Comparison of ENCODE assay signal across 8 mouse cellular contexts in the genomic region with DNA sequence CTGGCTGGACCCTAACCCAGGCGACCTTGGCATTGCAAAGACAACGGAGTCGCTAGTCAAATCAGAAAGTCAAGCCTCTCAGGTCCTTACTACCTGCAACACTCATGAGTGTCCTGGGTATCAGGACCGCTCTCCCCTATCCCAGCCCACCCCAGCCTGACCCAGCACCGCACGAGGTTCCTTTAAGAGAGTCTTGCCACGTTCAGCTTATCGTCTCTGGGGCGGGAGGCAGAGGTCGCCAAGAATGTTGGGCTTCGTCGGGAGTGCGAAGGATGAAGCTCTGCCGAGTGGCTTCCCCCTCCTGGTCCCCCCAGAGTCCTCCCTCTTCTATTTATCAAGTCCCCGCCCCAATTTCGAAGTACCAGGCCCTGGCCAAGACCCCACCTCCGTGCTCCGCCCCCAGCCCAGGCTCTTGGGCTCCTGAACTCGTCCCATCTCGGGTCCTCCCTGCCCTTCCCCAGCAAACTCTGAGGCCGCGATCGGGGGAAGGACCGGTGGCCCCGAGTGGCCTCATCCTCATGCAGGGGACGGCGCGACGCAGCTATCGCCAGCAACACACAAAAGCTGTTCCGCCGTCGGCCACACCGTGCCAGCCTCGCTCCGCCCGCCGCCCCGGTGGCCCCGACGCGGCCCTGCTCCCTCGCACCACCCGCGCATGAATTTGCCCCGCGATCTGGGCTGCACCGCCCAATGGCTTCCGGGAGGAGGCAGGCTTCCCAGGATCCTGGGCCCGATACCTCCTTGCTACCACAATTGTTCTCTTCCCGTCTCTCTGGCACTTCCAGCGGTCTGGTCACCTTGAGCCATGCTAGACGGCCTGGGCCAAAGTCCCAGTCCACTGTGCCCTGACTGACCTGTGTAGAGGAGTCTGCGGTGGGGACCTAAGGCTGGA. TPM values are rescaled to one million over a fixed set of nuclear protein-coding genes. Genes with fewer than 3 reads are reported as not detected.
DNase-seq lines count a peak whose midpoint lies in the region; ATAC-seq and TF ChIP-seq lines count a peak whose summit lies in the region.

No protein-coding gene starts in this region.

- ATAC-seq in hindbrain, embryonic 15.5 days (ENCODE audit: low FRiP score, low read depth) = peak; percentile 71
- peak; percentile 29; the same call in 1 of the 2 replicates for ATAC-seq in limb, embryonic 12.5 days (ENCODE audit: insufficient number of reproducible peaks, insufficient read depth, low FRiP score, low TSS enrichment, low read depth)
- peak; percentile 68 for ATAC-seq in midbrain, postnatal 0 days (ENCODE audit: low FRiP score)

- H3K27me3 ChIP-seq in E14TG2a.4 (ENCODE audit: insufficient read depth, low read length) = peaks cover 64% of the 10 kb centered on the region
- H3K27me3 ChIP-seq in embryonic facial prominence, embryonic 10.5 days (replicated peaks; ENCODE audit: low read depth, poor library complexity, severe bottlenecking) = peaks cover 66% of the 10 kb centered on the region
- peaks cover 42% of the 10 kb centered on the region for H3K27me3 ChIP-seq in hindbrain, embryonic 15.5 days
- H3K27me3 ChIP-seq in limb, embryonic 12.5 days = peaks cover 63% of the 10 kb centered on the region
- peaks cover 32% of the 10 kb centered on the region for H3K27me3 ChIP-seq in midbrain, postnatal 0 days (ENCODE audit: insufficient read depth, low read length)

- WGBS in embryonic facial prominence, embryonic 10.5 days = 2% methylated on average over 54 of the region's 54 CpGs
- 3% methylated on average over 53 of the region's 54 CpGs for WGBS in hindbrain, embryonic 15.5 days
- WGBS in limb, embryonic 12.5 days = 2% methylated on average over 53 of the region's 54 CpGs
- WGBS in midbrain, postnatal 0 days = 2% methylated on average over 54 of the region's 54 CpGs

- DNase-seq in frontal cortex, postnatal 10 days (ENCODE audit: low spot score in 2 of 2) = peak; percentile 50 to 63
- no peak for DNase-seq in frontal cortex, postnatal 14 days (ENCODE audit: low spot score in 2 of 2)
- peak; percentile 66 for DNase-seq in embryonic facial prominence, embryonic 10.5 days (ENCODE audit: low spot score)
- peak; percentile 72 for DNase-seq in midbrain, postnatal 0 days (ENCODE audit: low spot score)
- DNase-seq in urinary bladder, postnatal 10 days (ENCODE audit: low spot score) = no peak

- H3K4me1 ChIP-seq in E14TG2a.4 (replicated peaks; ENCODE audit: low read depth, low read length) = peaks cover 23% of the 10 kb centered on the region
- H3K4me1 ChIP-seq in embryonic facial prominence, embryonic 10.5 days = peaks cover 29% of the 10 kb centered on the region
- peaks cover 17% of the 10 kb centered on the region for H3K4me1 ChIP-seq in hindbrain, embryonic 15.5 days (replicated peaks)
- H3K4me1 ChIP-seq in limb, embryonic 12.5 days (replicated peaks) = peaks cover 15% of the 10 kb centered on the region
- H3K4me1 ChIP-seq in midbrain, postnatal 0 days (ENCODE audit: insufficient read depth, low read length) = peaks cover 3% of the 10 kb centered on the region; the same call in 1 of the 2 replicates

- TF ChIP-seq CTCF in E14TG2a.4 (conservative IDR thresholded peaks at IDR 0.05; ENCODE audit: low read length) = peak; percentile 25
- TF ChIP-seq CTCF in midbrain, postnatal 0 days (IDR thresholded peaks at IDR 0.05) = peak; percentile 58

- peaks cover 18% of the 10 kb centered on the region for H3K9me3 ChIP-seq in E14TG2a.4 (ENCODE audit: low read length)
- peaks cover 4% of the 10 kb centered on the region; the same call in 1 of the 2 replicates for H3K9me3 ChIP-seq in embryonic facial prominence, embryonic 10.5 days
- H3K9me3 ChIP-seq in hindbrain, embryonic 15.5 days = no peaks in the 10 kb centered on the region
- H3K9me3 ChIP-seq in limb, embryonic 12.5 days = peaks cover 18% of the 10 kb centered on the region
- no peaks in the 10 kb centered on the region for H3K9me3 ChIP-seq in midbrain, postnatal 0 days (ENCODE audit: low read length)

- H3K27ac ChIP-seq in embryonic facial prominence, embryonic 10.5 days (replicated peaks) = peak overlapping the region; percentile 61
- no peak overlapping the region for H3K27ac ChIP-seq in hindbrain, embryonic 15.5 days (replicated peaks)
- H3K27ac ChIP-seq in limb, embryonic 12.5 days = no peak overlapping the region
- H3K27ac ChIP-seq in midbrain, postnatal 0 days (ENCODE audit: low read depth, low read length) = no peak overlapping the region

- H3K4me3 ChIP-seq in E14TG2a.4 (replicated peaks; ENCODE audit: low read length) = peak overlapping the region; percentile 68
- H3K4me3 ChIP-seq in embryonic facial prominence, embryonic 10.5 days = peak overlapping the region; percentile 58
- peak overlapping the region; percentile 36 for H3K4me3 ChIP-seq in hindbrain, embryonic 15.5 days
- H3K4me3 ChIP-seq in limb, embryonic 12.5 days (replicated peaks) = peak overlapping the region; percentile 41
- H3K4me3 ChIP-seq in midbrain, postnatal 0 days (ENCODE audit: low read depth, low read length) = peak overlapping the region; percentile 30

- peak overlapping the region; percentile 56 for H3K4me2 ChIP-seq in hindbrain, embryonic 15.5 days
- peak overlapping the region; percentile 66 for H3K4me2 ChIP-seq in limb, embryonic 12.5 days
- H3K4me2 ChIP-seq in midbrain, postnatal 0 days (ENCODE audit: low read depth, low read length, poor library complexity, severe bottlenecking) = peak overlapping the region; percentile 52

- no peaks in the 10 kb centered on the region for H3K36me3 ChIP-seq in E14TG2a.4 (ENCODE audit: insufficient read depth, low read length)
- no peaks in the 10 kb centered on the region for H3K36me3 ChIP-seq in embryonic facial prominence, embryonic 10.5 days (replicated peaks)
- no peaks in the 10 kb centered on the region for H3K36me3 ChIP-seq in hindbrain, embryonic 15.5 days
- no peaks in the 10 kb centered on the region for H3K36me3 ChIP-seq in limb, embryonic 12.5 days
- H3K36me3 ChIP-seq in midbrain, postnatal 0 days (ENCODE audit: insufficient read depth, low read length) = no peaks in the 10 kb centered on the region

- 0 out of 2 replicates have a peak overlapping the region, but pooled peaks have one; percentile 9 for H3K9ac ChIP-seq in hindbrain, embryonic 15.5 days
- peak overlapping the region; percentile 50 for H3K9ac ChIP-seq in limb, embryonic 12.5 days (replicated peaks)
- H3K9ac ChIP-seq in midbrain, postnatal 0 days (replicated peaks; ENCODE audit: low read length, poor library complexity, severe bottlenecking) = 0 out of 2 replicates have a peak overlapping the region, but pooled peaks have one; percentile 29

RNA-seq across cellular contexts. Expression of gene Slc7a10, which starts 1.1 kb away (rescaled TPM):
- polyA plus RNA-seq in embryonic facial prominence, embryonic 10.5 days (2016; fragmentation: Nextera tagmentation; extraction: Ambion mirVana) = 0.53 and 0.69 TPM in 2 replicates
- polyA plus RNA-seq in hindbrain, embryonic 15.5 days (2015; fragmentation: Nextera tagmentation; extraction: Ambion mirVana) = 24.0 and 25.7 TPM in 2 replicates
- polyA plus RNA-seq in limb, embryonic 12.5 days (2016; fragmentation: Nextera tagmentation; extraction: Ambion mirVana) = 0.38 and 0.64 TPM in 2 replicates
- 37.1 and 39.1 TPM in 2 replicates for total RNA-seq in midbrain, postnatal 0 days (2014; rRNA removed)
- polyA plus RNA-seq in midbrain, postnatal 0 days (2015; fragmentation: Nextera tagmentation; extraction: Ambion mirVana) = 24.1 and 29.4 TPM in 2 replicates

RNA-seq across cellular contexts. Expression of gene Lrp3, which starts 30.2 kb away (rescaled TPM):
- 10.5 and 10.6 TPM in 2 replicates for polyA plus RNA-seq in embryonic facial prominence, embryonic 10.5 days (2016; fragmentation: Nextera tagmentation; extraction: Ambion mirVana)
- polyA plus RNA-seq in hindbrain, embryonic 15.5 days (2015; fragmentation: Nextera tagmentation; extraction: Ambion mirVana) = 28.3 and 30.6 TPM in 2 replicates
- 8.1 and 9.1 TPM in 2 replicates for polyA plus RNA-seq in limb, embryonic 12.5 days (2016; fragmentation: Nextera tagmentation; extraction: Ambion mirVana)
- total RNA-seq in midbrain, postnatal 0 days (2014; rRNA removed) = 136 and 159 TPM in 2 replicates
- 21.7 and 23.7 TPM in 2 replicates for polyA plus RNA-seq in midbrain, postnatal 0 days (2015; fragmentation: Nextera tagmentation; extraction: Ambion mirVana)

Comparison
In these comparisons a context has a peak if more than half of its experiments do, and no peak if none do; other contexts are left out.
1. DNase-seq: peak in frontal cortex, postnatal 10 days (2 of 2), embryonic facial prominence, embryonic 10.5 days (single experiment) and midbrain, postnatal 0 days (single experiment); none in frontal cortex, postnatal 14 days (0 of 2) and urinary bladder, postnatal 10 days (single experiment).
2. RNA of gene Slc7a10, which starts 1.1 kb away (polyA plus RNA-seq): 24.0 to 25.7 TPM in hindbrain, embryonic 15.5 days and 24.1 to 29.4 TPM in midbrain, postnatal 0 days; 0.53 to 0.69 TPM in embryonic facial prominence, embryonic 10.5 days and 0.38 to 0.64 TPM in limb, embryonic 12.5 days; every median in the first group is over 10 times any median in the second.
3. Peak in every context shown above with its lines, with median percentiles within 50 percentile points of each other: H3K4me3 ChIP-seq, ATAC-seq, H3K4me2 ChIP-seq and H3K9ac ChIP-seq.